Mouse (Mus musculus): ENCODE data around the gene Axin2.

DNA sequence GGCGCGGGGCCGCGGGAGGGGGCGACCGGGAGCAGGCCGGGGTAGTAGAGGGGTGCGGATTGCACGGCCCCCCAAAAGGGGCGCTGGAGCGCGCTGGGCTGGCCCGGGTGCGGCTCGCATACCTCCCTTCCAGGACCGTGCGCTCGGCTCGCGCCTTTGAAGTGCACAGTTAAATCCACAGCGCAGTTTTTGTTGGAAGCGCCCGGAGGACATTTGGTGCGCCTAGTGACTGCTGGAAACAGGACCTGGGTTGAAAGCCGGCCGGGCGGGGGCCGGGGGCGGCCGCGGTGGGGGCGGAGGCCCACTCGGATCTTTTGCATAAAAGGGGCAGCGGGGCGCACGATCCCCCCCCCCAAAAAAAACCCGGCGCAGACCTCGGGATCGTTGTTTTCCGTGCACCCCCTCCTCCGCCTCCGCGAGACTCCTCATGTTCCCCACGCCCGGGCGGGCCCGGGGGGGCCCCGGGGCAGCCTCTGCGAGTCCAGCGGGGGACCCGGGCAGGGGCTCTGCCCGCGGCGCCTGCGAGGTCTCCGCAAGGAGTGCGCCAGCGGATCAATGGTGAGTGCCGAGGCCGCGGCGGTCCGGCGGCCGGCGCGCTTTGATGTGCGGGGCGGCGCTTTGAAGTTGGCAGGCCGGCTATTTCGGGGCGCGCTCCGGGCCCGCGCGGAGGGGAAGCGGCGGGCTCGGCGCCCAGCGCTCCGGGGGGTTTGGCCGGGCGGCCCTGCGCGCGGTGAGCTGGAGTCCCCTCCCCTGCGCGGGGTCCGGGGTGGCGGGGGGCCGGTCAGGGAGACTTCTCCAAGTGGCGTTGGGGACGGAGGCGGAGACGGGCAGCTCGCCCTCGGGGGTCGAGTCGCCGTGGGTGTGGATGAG is 722 bp downstream of the Axin2 start:
- no peak for TF ChIP-seq EP300 (IDR thresholded peaks at IDR 0.05; ENCODE audit: low read depth)
- no peak for TF ChIP-seq CTCF (IDR thresholded peaks at IDR 0.05; ENCODE audit: low read depth)

Data from heart, postnatal 0 days (tissue).